Mouse (Mus musculus) heart, embryonic 14.5 days (tissue): ENCODE results near the gene Hist1h2ae. TPM values are rescaled to one million over a fixed set of nuclear protein-coding genes. Genes with fewer than 3 reads are reported as not detected.
"Not testable (repeated sequence)": the region's sequence is repeated elsewhere in the genome, so short reads cannot be mapped to it uniquely, and the experiment has no call there.

Source experiments
- ATAC-seq: fragments of 200-750 bp; cut with Nextera tagmentation; 2 replicates; pipeline ENCODE4 v1.8.0; 2017; ENCODE audit warnings: low read depth, moderate TSS enrichment; ENCODE audit not compliant: insufficient number of reproducible peaks, insufficient read depth, low FRiP score
- H3K27ac ChIP-seq, 2 experiments: fragments of 200-500 bp in 1 of 2; fragments of 300-500 bp in 1 of 2; sonication (generic) in 1 of 2; replicated peaks in 1 of 2; 2 replicates each; pipeline ENCODE4 v1.5.1; 2012 to 2014; ENCODE audit warnings: low read depth in 2 of 2, low read length in 2 of 2, control low read depth in 1 of 2, mild to moderate bottlenecking in 1 of 2, mixed read lengths in 1 of 2; ENCODE audit not compliant: control insufficient read depth in 1 of 2, insufficient read depth in 1 of 2
- H3K27me3 ChIP-seq: fragments of 300-500 bp; sonication (generic); 2 replicates; pipeline ENCODE4 v1.6.1; 2014; ENCODE audit warnings: mild to moderate bottlenecking, low read length, control low read depth; ENCODE audit not compliant: control insufficient read depth, insufficient read depth
- H3K36me3 ChIP-seq: fragments of 300-500 bp; sonication (generic); 2 replicates; pipeline ENCODE4 v1.6.1; 2014; ENCODE audit warnings: mild to moderate bottlenecking, control low read depth, low read length, mixed read lengths; ENCODE audit not compliant: control insufficient read depth, insufficient read depth
- H3K4me1 ChIP-seq, 2 experiments: fragments of 200-500 bp in 1 of 2; fragments of 300-500 bp in 1 of 2; sonication (generic) in 1 of 2; 2 replicates each; pipeline ENCODE4 v1.6.1; 2012 to 2014; ENCODE audit warnings: low read length in 2 of 2, control low read depth in 1 of 2, mixed read lengths in 1 of 2; ENCODE audit not compliant: control insufficient read depth in 2 of 2, insufficient read depth in 2 of 2
- H3K4me2 ChIP-seq: fragments of 300-500 bp; sonication (generic); 2 replicates; pipeline ENCODE4 v1.6.1; 2014; ENCODE audit warnings: mild to moderate bottlenecking, low read length
- H3K4me3 ChIP-seq, 2 experiments: fragments of 200-500 bp in 1 of 2; fragments of 300-500 bp in 1 of 2; sonication (generic) in 1 of 2; 2 replicates each; pipeline ENCODE4 v1.5.1; 2012 to 2014; ENCODE audit warnings: low read length in 2 of 2, mild to moderate bottlenecking in 2 of 2, control low read depth in 1 of 2, low read depth in 1 of 2, moderate library complexity in 1 of 2; ENCODE audit not compliant: control insufficient read depth in 1 of 2, insufficient read depth in 1 of 2
- H3K9ac ChIP-seq: fragments of 300-500 bp; sonication (generic); 2 replicates; pipeline ENCODE4 v1.6.1; 2014; ENCODE audit warnings: mild to moderate bottlenecking, low read length
- H3K9me3 ChIP-seq: fragments of 300-500 bp; sonication (generic); 2 replicates; pipeline ENCODE4 v1.6.1; 2016; ENCODE audit warnings: low read length, control low read depth; ENCODE audit not compliant: control insufficient read depth
- WGBS: fragments of 180-500 bp; shearing (Covaris S2); extraction: QIAGEN DNeasy Blood & Tissue Kit; methylation state at CpG from one replicate; pipeline ENCODE4 v1.1.7; 2014; 5-methylcytosine and 5-hydroxymethylcytosine counted together
- polyA plus RNA-seq: library from polyadenylated mRNA; unstranded; fragments of >200 nt; fragmentation: Nextera tagmentation; extraction: Ambion mirVana; gene quantifications from 2 replicates; pipeline ENCODE4 v1.2.1, GENCODE M21; 2014

Gene Hist1h2ae
- polyA plus RNA-seq, 1 experiment from 2014 or later, result 49.1 TPM

DNA sequence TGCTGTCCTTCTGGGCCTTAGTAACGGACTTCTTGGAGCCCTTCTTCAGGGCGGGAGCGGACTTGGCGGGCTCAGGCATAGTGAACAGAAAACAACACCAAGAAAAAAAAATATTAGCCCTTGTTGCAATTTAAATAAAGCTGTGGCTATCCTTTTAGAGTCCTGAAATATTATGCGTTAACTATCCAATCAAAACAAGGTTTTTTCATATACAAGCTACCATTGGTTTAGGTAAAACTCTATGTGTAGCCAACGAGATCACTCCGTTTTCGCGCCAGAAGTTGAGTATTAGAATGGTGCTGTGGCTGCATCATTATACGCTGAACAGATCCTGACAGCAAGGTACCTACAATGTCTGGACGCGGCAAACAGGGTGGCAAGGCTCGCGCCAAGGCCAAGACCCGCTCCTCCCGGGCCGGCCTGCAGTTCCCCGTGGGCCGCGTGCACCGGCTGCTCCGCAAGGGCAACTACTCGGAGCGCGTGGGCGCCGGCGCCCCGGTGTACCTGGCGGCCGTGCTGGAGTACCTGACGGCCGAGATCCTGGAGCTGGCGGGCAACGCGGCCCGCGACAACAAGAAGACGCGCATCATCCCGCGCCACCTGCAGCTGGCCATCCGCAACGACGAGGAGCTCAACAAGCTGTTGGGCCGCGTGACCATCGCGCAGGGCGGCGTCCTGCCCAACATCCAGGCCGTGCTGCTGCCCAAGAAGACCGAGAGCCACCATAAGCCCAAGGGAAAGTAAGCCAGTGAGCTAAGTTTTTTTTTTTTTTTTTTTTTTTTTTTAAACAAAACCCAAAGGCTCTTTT is 37.3 kb downstream of the Hist1h2ae start, which contains the start of gene Hist1h2af:
Gene Hist1h2af, plus strand, starts transcription at position 347 of the 808 bp plus-strand sequence.
- Histone ChIP-seq H3K4me1 (peaks cover 8 to 35% of the 10 kb centered on the region in 2 experiments), H3K4me2 (peak within 1 kb of the TSS; percentile 71), H3K27ac (peak within 1 kb of the TSS; percentile 89 to 95), H3K4me3 (peak within 1 kb of the TSS; percentile 36 to 48), H3K9ac (peak within 1 kb of the TSS; percentile 71)
- under 1% methylated on average over 23 of the region's 53 CpGs for WGBS
- ATAC-seq, H3K9me3 ChIP-seq, H3K27me3 ChIP-seq, H3K36me3 ChIP-seq: not testable (repeated sequence)

DNA sequence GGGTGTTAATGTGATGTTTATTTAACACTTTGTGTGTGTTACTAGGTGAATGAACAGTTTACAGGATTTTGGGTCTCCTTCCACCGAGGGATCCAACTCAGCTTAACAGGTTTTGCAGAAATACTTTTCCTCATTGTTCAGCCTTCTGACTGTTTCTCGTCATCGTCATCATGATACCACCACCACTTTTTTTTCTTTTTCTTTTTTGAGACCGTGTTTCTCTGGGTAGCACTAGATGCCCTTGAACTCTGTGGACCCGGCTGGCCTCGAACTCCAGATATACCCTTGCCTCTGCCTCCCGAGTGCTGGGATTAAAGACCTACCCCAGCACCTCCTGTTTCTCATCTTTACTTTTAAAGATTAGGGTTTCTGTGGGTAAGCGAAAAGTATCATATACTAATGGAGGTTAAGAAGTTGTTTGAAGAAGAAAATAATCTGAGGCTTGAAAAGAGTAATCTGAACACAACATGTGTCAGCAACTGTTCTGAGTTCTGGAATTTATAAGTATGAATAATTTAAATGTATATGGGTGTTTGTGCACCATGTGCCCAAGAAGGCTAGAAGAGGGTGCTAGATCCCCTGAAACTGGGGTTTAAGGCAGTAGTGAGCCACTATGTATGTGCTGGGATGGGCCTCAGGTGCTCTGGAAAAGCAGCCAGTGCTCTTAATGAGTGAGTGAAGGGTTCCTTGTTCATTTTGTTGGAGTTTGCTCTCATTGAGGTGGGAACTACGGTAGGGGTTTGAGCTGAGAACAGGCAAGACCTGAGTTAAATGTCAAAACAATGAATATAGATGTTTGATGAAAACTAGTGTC is 38.6 kb downstream of the Hist1h2ae start:
- Histone ChIP-seq H3K4me1 (peaks cover 8 to 36% of the 10 kb centered on the region in 2 experiments), H3K9me3 (no peaks in the 10 kb centered on the region), H3K27me3 (no peaks in the 10 kb centered on the region), H3K4me2 (peak overlapping the region; percentile 71), H3K27ac (peak overlapping the region; percentile 61 to 95), H3K9ac (peak overlapping the region; percentile 71), H3K4me3 (peak overlapping the region; percentile 21 to 67; a peak in 3 of 4 replicates), H3K36me3 (no peaks in the 10 kb centered on the region)
- WGBS, result 24% methylated on average over 9 of the region's 9 CpGs
- no peak for ATAC-seq

DNA sequence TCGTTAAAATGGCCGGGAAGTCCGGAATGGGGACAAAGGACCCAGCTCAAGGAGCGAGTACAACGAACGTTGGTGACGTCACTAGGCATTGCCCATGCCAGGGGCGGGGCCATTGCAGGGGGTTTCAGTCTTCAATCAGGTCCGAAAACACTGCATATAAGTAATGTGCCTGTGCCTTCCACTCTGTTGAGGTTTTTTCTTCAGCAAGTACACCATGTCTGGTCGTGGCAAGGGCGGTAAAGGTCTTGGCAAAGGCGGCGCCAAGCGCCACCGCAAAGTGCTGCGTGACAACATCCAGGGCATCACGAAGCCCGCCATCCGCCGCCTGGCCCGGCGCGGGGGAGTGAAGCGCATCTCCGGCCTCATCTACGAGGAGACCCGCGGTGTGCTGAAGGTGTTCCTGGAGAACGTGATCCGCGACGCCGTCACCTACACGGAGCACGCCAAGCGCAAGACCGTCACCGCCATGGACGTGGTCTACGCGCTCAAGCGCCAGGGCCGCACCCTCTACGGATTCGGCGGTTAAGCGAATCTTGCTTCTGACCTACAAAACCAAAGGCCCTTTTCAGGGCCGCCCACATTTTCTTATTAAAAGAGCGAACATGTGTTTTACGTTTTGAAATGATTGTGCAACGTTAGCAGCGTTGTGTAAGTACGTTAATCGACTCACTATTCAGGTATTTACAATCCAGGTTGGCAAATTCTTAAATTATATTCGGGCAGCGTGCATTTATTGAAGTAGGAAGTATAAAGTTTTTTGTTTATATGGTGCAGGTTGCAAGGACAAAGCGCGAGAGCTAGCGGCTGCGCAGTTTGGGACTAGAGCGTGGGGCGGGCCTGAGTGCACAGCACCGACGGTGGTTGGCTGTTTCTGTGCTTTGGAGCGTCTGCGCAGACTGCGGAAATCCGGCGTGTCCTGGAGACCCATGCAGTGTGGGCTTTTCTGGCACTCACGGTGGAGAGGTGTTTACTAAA is 39.8 kb downstream of the Hist1h2ae start, which contains the start of gene Hist1h4h:
Gene Hist1h4h, plus strand, starts transcription at position 150 of the 975 bp plus-strand sequence.
- Histone ChIP-seq H3K4me2 (peak within 1 kb of the TSS; percentile 71), H3K27ac (peak within 1 kb of the TSS; percentile 95 to 100), H3K9ac (peak within 1 kb of the TSS; percentile 95), H3K9me3 (no peaks in the 10 kb centered on the region), H3K27me3 (no peaks in the 10 kb centered on the region), H3K4me1 (peaks cover 8 to 32% of the 10 kb centered on the region in 2 experiments), H3K36me3 (no peaks in the 10 kb centered on the region), H3K4me3 (peak within 1 kb of the TSS; percentile 49 to 67)
- WGBS, result under 1% methylated on average over 50 of the region's 70 CpGs
- peak; percentile 81 for ATAC-seq

DNA sequence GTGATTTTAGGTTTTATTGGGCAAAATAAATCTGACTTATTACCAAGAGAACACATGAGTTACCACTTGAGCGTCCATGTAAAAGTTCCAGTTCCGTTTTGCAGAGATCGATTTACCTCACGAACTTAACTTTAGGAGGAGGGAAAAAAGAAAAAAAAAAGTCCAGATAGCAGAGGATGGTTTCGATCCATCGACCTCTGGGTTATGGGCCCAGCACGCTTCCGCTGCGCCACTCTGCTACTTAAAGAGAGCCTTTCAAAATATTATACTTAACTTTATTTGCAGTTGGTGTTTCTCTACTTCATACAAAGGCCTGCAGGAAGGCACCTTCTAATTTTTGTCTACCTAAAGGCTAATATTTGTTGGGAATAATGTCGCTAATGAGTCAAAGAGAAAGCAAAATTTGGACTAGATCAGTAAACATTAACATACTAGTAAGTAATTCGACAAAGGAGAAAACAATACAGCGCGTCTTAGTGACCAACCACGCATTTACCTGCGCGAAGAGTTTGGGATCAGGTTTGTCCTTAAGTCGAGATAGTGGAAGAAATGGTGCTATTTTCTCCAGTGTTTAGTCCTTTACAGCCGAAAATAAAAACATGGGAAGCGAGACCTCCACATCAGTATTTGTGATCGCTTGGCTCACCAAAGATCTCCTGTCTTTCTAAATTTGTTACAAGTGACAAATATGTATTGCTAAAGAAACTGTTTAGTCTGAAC is 40.7 kb downstream of the Hist1h2ae start:
- no peak for ATAC-seq
- Histone ChIP-seq H3K36me3 (no peaks in the 10 kb centered on the region), H3K27ac (peak overlapping the region; percentile 95 to 100), H3K9ac (peak overlapping the region; percentile 95), H3K4me2 (peak overlapping the region; percentile 71), H3K4me1 (peaks cover 8 to 33% of the 10 kb centered on the region in 2 experiments), H3K4me3 (peak overlapping the region; percentile 49 to 67), H3K9me3 (no peaks in the 10 kb centered on the region), H3K27me3 (no peaks in the 10 kb centered on the region)
- under 1% methylated on average over 20 of the region's 20 CpGs for WGBS

DNA sequence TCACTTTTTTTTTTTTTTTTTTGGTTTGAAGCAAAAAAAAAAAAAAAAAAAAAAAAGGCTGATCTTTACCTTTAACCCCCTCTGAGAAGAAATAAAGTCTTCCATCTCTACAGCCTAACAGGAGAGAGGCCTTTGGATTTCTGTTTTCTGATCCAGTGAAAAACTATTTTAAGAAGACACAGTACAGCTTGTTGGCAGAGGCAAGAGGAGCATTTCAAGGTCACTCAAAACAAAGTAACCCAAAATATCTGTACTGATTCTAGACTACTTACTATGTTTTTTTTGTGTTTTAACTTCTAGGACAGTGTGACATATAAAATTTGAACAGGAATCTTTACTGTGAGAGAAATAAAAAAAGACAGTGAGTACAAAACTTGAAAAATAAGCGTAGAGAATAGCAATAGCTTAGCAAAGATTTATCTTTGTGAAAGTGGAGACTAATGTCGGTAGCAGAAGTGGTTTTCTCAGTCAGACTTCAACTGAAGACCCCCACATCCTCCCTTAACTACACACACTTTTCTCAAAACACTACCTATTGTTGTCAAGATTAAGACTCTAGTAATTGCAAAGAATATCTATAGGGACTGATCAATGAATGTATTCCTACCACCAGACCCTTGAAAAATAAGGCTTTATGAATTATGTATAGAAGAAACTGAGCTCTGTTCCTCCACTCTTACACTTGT is 41.4 kb downstream of the Hist1h2ae start:
- H3K9ac ChIP-seq, result peak overlapping the region; percentile 95
- H3K27me3 ChIP-seq, result no peaks in the 10 kb centered on the region
- H3K27ac ChIP-seq, result peak overlapping the region; percentile 95 to 100; a peak in 3 of 4 replicates
- no peaks in the 10 kb centered on the region for H3K36me3 ChIP-seq
- WGBS, result 22% methylated on average over 2 of the region's 2 CpGs
- no peaks in the 10 kb centered on the region for H3K9me3 ChIP-seq
- H3K4me3 ChIP-seq, result peak overlapping the region in 1 of 2 experiments; percentile 67; a peak in 3 of 4 replicates
- no peak for ATAC-seq
- H3K4me2 ChIP-seq, result peak overlapping the region; percentile 71
- H3K4me1 ChIP-seq, result peaks cover 8 to 31% of the 10 kb centered on the region in 2 experiments

DNA sequence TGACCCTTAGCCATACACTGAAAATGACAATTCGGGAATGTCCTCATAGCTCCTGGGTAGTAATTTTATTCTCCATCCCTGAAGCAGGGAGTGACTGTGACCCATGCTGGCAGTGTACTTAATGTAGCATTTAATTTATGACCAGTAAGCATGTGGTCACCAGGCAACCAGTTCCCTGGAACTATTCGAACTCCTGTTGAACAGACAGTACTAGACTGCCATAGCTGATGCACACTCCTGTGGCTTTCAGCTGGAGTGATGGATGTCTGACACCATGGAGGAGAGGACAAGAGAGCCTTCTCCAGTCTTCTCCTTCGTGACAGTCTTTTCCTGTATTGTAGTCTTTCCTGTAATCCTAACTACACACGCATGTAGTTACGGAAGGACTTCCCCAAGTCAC is 42.0 kb downstream of the Hist1h2ae start:
- ATAC-seq, result no peak
- 82% methylated on average over 5 of the region's 5 CpGs for WGBS
- Histone ChIP-seq H3K36me3 (no peaks in the 10 kb centered on the region), H3K9ac (peak overlapping the region; percentile 95), H3K4me3 (peak overlapping the region in 1 of 2 experiments; percentile 9; a peak in 1 of 4 replicates), H3K27ac (peak overlapping the region; percentile 88 to 95), H3K9me3 (no peaks in the 10 kb centered on the region), H3K27me3 (no peaks in the 10 kb centered on the region), H3K4me2 (peak overlapping the region; percentile 71), H3K4me1 (peaks cover 8 to 27% of the 10 kb centered on the region in 2 experiments)
